Mouse (Mus musculus): ENCODE measurements around the gene Gsx2. TPM values are rescaled to one million over a fixed set of nuclear protein-coding genes. Genes with fewer than 3 reads are reported as not detected.

Gene Gsx2
- polyA plus RNA-seq, 1 experiment, result not detected

GRCm38 (mm10) chr5:75066715-75067114, 8.7 kb upstream of the Gsx2 start:
- no peak overlapping the region for H3K4me3 ChIP-seq (ENCODE audit: insufficient read depth, poor library complexity, severe bottlenecking)
- TF ChIP-seq FOSL1 (IDR thresholded peaks at IDR 0.05; ENCODE audit: insufficient read depth, low read length, poor library complexity, severe bottlenecking), result no peak
- TF ChIP-seq CTCF (IDR thresholded peaks at IDR 0.05; ENCODE audit: control insufficient read depth, insufficient read depth, insufficient read length), result no peak
- no peak for TF ChIP-seq CEBPB (IDR thresholded peaks at IDR 0.05; ENCODE audit: low read depth)
- TF ChIP-seq MAX (IDR thresholded peaks at IDR 0.05), result no peak
- no peak for TF ChIP-seq MYOG (IDR thresholded peaks at IDR 0.05; ENCODE audit: control insufficient read depth, extremely low read depth, insufficient read length)
- TF ChIP-seq MYOD1 (IDR thresholded peaks at IDR 0.05; ENCODE audit: control insufficient read depth, insufficient read length, low read depth), result no peak
- TF ChIP-seq USF1 (IDR thresholded peaks at IDR 0.05; ENCODE audit: low read depth), result no peak
- no peaks in the 10 kb centered on the region for H3K79me3 ChIP-seq (ENCODE audit: low read depth)
- no peak overlapping the region for H3ac ChIP-seq (ENCODE audit: control insufficient read depth, insufficient read length, low read depth)
- H3K79me2 ChIP-seq (ENCODE audit: control insufficient read depth, insufficient read depth), result no peaks in the 10 kb centered on the region
- no peaks in the 10 kb centered on the region for H3K36me3 ChIP-seq (ENCODE audit: control insufficient read depth, insufficient read depth)
- H3K27me3 ChIP-seq (ENCODE audit: control insufficient read depth, insufficient read depth, insufficient read length), result peaks cover 24% of the 10 kb centered on the region

- no peaks in the 10 kb centered on the region for H3K79me3 ChIP-seq (ENCODE audit: low read depth)
- no peaks in the 10 kb centered on the region for H3K79me2 ChIP-seq (ENCODE audit: control insufficient read depth, insufficient read depth)
- no peak overlapping the region for H3K4me3 ChIP-seq (ENCODE audit: insufficient read depth, poor library complexity, severe bottlenecking)
- H3ac ChIP-seq (ENCODE audit: control insufficient read depth, insufficient read length, low read depth), result no peak overlapping the region
- H3K36me3 ChIP-seq (ENCODE audit: control insufficient read depth, insufficient read depth), result no peaks in the 10 kb centered on the region
- peaks cover 29% of the 10 kb centered on the region for H3K27me3 ChIP-seq (ENCODE audit: control insufficient read depth, insufficient read depth, insufficient read length)
- TF ChIP-seq MAX (IDR thresholded peaks at IDR 0.05) (no peak), USF1 (IDR thresholded peaks at IDR 0.05; ENCODE audit: low read depth) (no peak)
Observed at GRCm38 (mm10) chr5:75067125-75067756, 8.2 kb upstream of the Gsx2 start.

- Histone ChIP-seq H3K27me3 (ENCODE audit: control insufficient read depth, insufficient read depth, insufficient read length) (peaks cover 58% of the 10 kb centered on the region), H3K36me3 (ENCODE audit: control insufficient read depth, insufficient read depth) (no peaks in the 10 kb centered on the region), H3K4me3 (ENCODE audit: insufficient read depth, poor library complexity, severe bottlenecking) (no peak overlapping the region), H3K79me3 (ENCODE audit: low read depth) (no peaks in the 10 kb centered on the region), H3K79me2 (ENCODE audit: control insufficient read depth, insufficient read depth) (no peaks in the 10 kb centered on the region), H3ac (ENCODE audit: control insufficient read depth, insufficient read length, low read depth) (no peak overlapping the region)
- TF ChIP-seq USF1 (IDR thresholded peaks at IDR 0.05; ENCODE audit: low read depth) (no peak), CTCF (IDR thresholded peaks at IDR 0.05; ENCODE audit: control insufficient read depth, insufficient read depth, insufficient read length) (no peak), FOSL1 (IDR thresholded peaks at IDR 0.05; ENCODE audit: insufficient read depth, low read length, poor library complexity, severe bottlenecking) (no peak), MYOD1 (IDR thresholded peaks at IDR 0.05; ENCODE audit: control insufficient read depth, insufficient read length, low read depth) (no peak), CEBPB (IDR thresholded peaks at IDR 0.05; ENCODE audit: low read depth) (no peak), MAX (IDR thresholded peaks at IDR 0.05) (no peak), MYOG (IDR thresholded peaks at IDR 0.05; ENCODE audit: control insufficient read depth, extremely low read depth, insufficient read length) (no peak)
Observed at GRCm38 (mm10) chr5:75070132-75070531, 5.3 kb upstream of the Gsx2 start.

- H3ac ChIP-seq (ENCODE audit: control insufficient read depth, insufficient read length, low read depth), result no peak overlapping the region
- peaks cover 65% of the 10 kb centered on the region for H3K27me3 ChIP-seq (ENCODE audit: control insufficient read depth, insufficient read depth, insufficient read length)
- H3K36me3 ChIP-seq (ENCODE audit: control insufficient read depth, insufficient read depth), result no peaks in the 10 kb centered on the region
- H3K79me2 ChIP-seq (ENCODE audit: control insufficient read depth, insufficient read depth), result no peaks in the 10 kb centered on the region
- no peak overlapping the region for H3K4me3 ChIP-seq (ENCODE audit: insufficient read depth, poor library complexity, severe bottlenecking)
- no peaks in the 10 kb centered on the region for H3K79me3 ChIP-seq (ENCODE audit: low read depth)
- TF ChIP-seq USF1 (IDR thresholded peaks at IDR 0.05; ENCODE audit: low read depth) (no peak), FOSL1 (IDR thresholded peaks at IDR 0.05; ENCODE audit: insufficient read depth, low read length, poor library complexity, severe bottlenecking) (no peak), MYOD1 (IDR thresholded peaks at IDR 0.05; ENCODE audit: control insufficient read depth, insufficient read length, low read depth) (no peak)
Observed at GRCm38 (mm10) chr5:75070656-75071375, 4.6 kb upstream of the Gsx2 start.

GRCm38 (mm10) chr5:75071951-75072350, 3.5 kb upstream of the Gsx2 start:
- no peaks in the 10 kb centered on the region for H3K79me3 ChIP-seq (ENCODE audit: low read depth)
- TF ChIP-seq MYOD1 (IDR thresholded peaks at IDR 0.05; ENCODE audit: control insufficient read depth, insufficient read length, low read depth) (no peak), CEBPB (IDR thresholded peaks at IDR 0.05; ENCODE audit: low read depth) (no peak), USF1 (IDR thresholded peaks at IDR 0.05; ENCODE audit: low read depth) (no peak), MAX (IDR thresholded peaks at IDR 0.05) (no peak), CTCF (IDR thresholded peaks at IDR 0.05; ENCODE audit: control insufficient read depth, insufficient read depth, insufficient read length) (no peak), FOSL1 (IDR thresholded peaks at IDR 0.05; ENCODE audit: insufficient read depth, low read length, poor library complexity, severe bottlenecking) (no peak), MYOG (IDR thresholded peaks at IDR 0.05; ENCODE audit: control insufficient read depth, extremely low read depth, insufficient read length) (no peak)
- no peaks in the 10 kb centered on the region for H3K36me3 ChIP-seq (ENCODE audit: control insufficient read depth, insufficient read depth)
- H3K79me2 ChIP-seq (ENCODE audit: control insufficient read depth, insufficient read depth), result no peaks in the 10 kb centered on the region
- peaks cover 76% of the 10 kb centered on the region for H3K27me3 ChIP-seq (ENCODE audit: control insufficient read depth, insufficient read depth, insufficient read length)
- no peak overlapping the region for H3K4me3 ChIP-seq (ENCODE audit: insufficient read depth, poor library complexity, severe bottlenecking)
- H3ac ChIP-seq (ENCODE audit: control insufficient read depth, insufficient read length, low read depth), result no peak overlapping the region

- H3K79me3 ChIP-seq (ENCODE audit: low read depth), result no peaks in the 10 kb centered on the region
- H3ac ChIP-seq (ENCODE audit: control insufficient read depth, insufficient read length, low read depth), result no peak overlapping the region
- TF ChIP-seq CEBPB (IDR thresholded peaks at IDR 0.05; ENCODE audit: low read depth) (no peak), FOSL1 (IDR thresholded peaks at IDR 0.05; ENCODE audit: insufficient read depth, low read length, poor library complexity, severe bottlenecking) (no peak), MAX (IDR thresholded peaks at IDR 0.05) (no peak), CTCF (IDR thresholded peaks at IDR 0.05; ENCODE audit: control insufficient read depth, insufficient read depth, insufficient read length) (no peak), USF1 (IDR thresholded peaks at IDR 0.05; ENCODE audit: low read depth) (no peak), MYOD1 (IDR thresholded peaks at IDR 0.05; ENCODE audit: control insufficient read depth, insufficient read length, low read depth) (no peak), MYOG (IDR thresholded peaks at IDR 0.05; ENCODE audit: control insufficient read depth, extremely low read depth, insufficient read length) (no peak)
- peaks cover 79% of the 10 kb centered on the region for H3K27me3 ChIP-seq (ENCODE audit: control insufficient read depth, insufficient read depth, insufficient read length)
- no peaks in the 10 kb centered on the region for H3K79me2 ChIP-seq (ENCODE audit: control insufficient read depth, insufficient read depth)
- no peak overlapping the region for H3K4me3 ChIP-seq (ENCODE audit: insufficient read depth, poor library complexity, severe bottlenecking)
- H3K36me3 ChIP-seq (ENCODE audit: control insufficient read depth, insufficient read depth), result no peaks in the 10 kb centered on the region
Observed at GRCm38 (mm10) chr5:75072532-75072931, 2.9 kb upstream of the Gsx2 start.
